Mouse (Mus musculus): Measurements from ENCODE around the gene Prss30.
"Not testable (repeated sequence)": the region's sequence is repeated elsewhere in the genome, so short reads cannot be mapped to it uniquely, and the experiment has no call there.

Prss30 gene

DNA sequence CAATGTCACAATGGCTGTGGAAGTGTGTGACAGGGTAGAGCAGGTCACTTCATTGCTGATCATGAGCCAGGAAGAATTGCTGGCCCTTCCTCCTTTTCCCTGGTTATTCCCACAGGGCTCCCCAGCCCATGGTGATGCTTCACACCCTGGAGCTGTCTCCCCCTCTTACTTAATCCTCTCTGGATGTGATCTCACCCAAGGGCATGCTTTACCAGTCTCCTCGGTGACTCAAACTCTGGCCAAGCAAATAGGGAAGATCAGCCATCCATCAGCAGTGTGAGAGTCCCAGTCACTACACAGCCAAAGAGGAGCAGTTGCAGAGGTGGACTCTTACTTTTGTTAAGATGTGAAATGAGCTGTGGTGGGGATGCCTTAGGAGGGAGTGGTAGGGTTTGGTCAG is 4.6 kb upstream of the Prss30 start:
- no peak for DNase-seq (ENCODE audit: low spot score)

DNA sequence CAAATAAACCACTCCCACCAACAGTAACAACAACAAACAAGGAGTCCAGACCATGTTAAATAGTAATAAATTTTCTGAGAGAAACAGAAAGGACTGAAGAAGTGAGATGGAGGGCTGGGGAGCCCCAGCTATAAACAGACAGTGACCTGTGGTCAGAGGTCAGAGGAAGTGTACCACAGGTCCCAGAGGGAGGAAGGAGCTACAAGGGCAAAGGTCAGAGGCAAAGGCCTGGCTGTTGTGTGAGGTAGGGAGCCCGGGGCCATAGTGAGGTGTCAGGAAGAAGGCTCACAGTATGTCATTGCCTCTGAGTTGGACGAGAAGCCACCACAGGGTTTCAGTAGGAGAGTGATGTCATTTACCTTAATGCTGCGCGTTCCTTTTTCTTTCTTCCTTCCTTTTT is 2.5 kb upstream of the Prss30 start:
- DNase-seq (ENCODE audit: low spot score): no peak

DNA sequence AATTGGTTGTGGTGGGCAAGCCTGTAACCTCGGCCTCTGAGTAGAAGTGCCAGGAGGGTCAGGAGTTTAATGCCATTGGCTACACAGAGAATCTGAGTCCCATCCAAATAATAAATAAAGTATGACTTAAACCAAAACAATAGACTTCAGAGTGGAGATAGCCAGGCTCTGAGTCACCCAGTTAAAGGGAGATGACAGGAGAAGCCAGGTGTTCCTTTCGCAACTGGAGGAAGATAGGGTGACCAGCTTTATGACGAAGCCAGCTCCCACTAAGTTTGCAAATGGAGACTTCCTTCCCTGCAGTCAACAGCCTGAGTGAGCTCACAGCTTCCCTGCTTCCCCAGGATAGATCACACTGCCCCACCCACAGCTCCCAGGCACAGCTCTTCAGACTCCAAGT is 895 bp downstream of the Prss30 start:
- no peak for DNase-seq (ENCODE audit: low spot score)

DNA sequence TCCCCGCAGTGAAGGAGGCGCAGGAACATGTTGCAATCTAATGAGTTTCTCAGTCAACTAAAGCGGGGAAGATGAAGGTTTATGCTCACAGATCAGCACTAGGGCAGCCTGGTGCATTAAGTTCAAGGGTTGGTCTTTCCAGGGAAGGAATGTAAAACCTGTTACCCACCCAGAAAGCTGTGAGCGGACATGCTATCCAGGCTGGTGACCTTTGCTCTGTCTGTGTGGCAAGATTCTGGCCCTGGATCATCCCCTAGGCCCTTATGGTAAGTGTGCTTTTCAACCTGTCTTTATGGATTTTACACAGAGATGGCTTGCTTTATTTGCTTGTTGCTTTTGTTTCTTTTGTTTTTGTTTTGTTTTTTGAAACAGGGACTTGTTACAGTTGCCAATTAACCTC is 3.7 kb downstream of the Prss30 start:
- DNase-seq (ENCODE audit: low spot score): no peak

DNA sequence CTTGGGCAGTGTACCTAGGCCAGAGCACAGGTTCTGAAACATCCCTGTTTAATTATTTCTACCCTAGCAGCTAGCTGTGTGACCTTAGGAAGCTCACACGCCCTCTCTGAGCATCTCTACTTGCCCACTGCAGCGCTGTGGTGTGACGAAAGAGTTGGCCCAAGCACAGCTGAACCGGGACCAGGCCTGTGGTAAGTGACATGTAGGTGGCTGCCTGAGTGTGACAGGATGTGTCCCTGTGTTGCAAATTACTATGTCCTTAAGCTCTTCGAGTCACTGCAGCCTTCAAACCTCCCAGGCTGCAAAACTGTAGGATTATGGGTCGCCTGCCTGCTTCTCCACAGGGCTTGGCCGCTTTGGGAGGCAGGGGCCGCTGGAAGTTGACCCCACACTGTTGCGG is 9.1 kb downstream of the Prss30 start:
- no peak for DNase-seq (ENCODE audit: low spot score)

DNA sequence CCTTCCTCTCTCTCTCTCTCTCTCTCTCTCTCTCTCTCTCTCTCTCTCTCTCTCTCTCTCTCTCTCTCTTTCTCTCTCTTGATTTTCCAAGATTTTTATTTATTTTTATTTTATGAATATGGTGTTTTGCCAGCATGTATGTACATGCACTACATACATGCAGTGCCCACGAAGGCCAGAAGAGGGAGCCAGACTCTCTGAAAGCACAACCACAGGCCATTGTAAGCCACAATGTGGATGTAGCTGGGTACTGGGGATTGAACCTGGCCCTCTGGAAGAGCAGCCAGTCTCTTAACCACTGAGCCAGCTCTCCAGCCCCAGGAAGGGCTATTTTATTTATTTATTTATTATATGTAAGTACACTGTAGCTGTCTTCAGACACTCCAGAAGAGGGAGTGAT is 11.1 kb downstream of the Prss30 start:
- peak; percentile 51 for DNase-seq (ENCODE audit: low spot score)

DNA sequence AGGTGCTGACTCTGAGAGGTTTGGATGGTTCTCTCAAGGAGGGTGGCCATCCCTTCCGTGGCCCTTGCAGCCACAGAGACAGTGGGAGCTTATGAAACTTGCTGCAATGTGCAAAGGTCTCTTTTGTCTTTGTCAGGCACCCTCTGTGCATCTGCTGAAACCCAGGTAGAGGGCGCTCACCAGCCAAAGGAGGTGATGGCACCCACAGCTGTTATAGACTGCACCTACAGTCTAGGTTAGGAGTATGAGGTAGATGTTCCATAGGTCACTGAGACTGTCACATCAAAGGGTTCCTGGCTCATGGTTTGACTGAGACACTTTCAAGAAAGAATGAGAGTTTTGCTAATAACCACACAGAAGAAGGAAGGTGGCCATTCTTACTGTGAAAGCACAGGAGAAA is 11.6 kb downstream of the Prss30 start:
- no peak for DNase-seq (ENCODE audit: low spot score)

DNA sequence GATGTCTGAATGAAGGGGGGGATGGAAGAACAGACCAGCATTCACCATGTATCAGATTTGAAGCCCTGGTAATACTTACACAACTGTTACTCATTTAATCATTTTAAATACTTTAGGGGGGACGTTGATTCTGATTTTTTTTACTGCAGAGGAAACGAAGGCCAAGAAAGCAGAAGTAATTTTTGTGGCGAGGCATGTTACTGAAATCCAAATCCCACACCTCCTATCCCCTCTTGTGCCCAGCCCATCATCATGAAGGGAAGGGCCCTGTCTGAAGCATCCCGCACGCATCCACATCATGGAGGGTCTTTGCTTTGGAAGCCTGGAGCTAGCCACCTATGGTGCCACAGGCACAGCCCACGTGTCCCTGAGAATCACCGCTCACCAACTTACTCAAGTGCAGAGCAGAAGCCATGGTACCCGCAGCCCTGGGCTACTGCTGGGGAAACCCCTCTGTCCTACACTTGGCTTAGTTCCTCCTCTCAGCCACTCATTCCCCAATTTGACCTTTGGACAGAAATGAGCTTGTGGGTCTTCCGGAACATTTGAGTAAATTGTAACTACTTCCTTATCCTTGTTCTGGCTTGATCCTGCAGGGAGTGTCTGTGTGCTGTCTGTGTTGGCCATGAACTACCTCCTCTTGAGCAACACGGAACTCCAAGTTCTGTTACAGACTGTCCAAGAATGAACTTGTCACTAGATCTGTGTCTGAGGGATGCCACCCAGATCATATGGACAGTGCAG is 13.5 kb downstream of the Prss30 start:
- no peak for DNase-seq (ENCODE audit: low spot score)

DNA sequence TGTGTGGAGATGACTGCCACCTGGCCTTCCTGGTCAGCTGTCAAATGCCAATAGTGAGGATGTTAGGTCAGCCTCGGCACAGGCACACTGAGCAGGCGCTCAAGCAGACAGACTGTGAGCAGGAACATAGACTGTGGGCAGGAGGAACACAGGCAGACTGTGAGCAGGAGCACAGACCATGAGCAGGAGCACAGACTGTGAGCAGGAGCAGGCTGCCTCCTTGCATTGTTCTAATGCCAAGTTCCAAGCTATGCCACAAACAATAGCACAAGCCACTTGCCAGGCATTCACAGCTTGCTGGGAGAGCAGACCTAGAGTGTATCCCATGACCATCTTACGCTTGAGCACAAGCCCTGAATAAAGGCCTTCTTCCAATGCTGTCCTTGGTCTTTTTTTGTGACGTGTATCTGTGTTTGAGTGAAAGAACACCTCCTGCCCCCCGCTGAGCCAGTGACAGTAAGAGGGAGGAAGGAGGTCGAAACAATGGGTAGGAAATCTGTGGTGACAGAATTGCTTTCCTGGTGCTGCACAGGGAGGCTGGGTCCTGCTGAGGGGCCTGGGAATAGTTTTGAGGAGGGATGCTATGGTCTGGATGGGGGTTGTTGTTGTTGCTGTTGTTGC is 14.5 kb downstream of the Prss30 start:
- no peak for DNase-seq (ENCODE audit: low spot score)

DNA sequence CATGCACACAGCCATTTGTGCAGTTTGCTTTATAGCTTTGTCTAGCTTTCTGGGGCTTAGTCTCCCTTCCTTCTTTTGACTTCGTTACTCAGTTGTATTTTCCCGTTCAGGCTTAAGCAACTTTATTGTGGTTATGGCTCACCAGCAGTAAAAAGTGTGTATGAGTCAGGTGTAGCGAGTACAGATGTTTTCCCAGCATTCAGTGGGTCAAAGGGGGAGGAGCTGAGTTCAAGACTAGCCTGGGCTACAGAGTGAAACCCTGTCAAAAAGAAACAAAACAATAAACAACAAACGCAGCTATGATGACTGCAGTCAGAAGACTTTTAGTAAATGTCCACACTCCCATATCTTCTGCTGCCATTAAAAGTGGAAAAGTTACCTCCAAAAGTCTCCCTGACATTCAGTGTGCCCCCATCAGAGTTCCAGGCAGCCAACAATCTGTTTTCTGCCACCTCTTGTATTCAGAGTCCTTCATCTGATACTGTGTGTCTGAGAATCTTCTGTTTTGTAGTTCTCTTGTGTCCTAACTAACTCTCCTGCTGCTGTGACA is 18.7 kb downstream of the Prss30 start:
- DNase-seq (ENCODE audit: low spot score): no peak

DNA sequence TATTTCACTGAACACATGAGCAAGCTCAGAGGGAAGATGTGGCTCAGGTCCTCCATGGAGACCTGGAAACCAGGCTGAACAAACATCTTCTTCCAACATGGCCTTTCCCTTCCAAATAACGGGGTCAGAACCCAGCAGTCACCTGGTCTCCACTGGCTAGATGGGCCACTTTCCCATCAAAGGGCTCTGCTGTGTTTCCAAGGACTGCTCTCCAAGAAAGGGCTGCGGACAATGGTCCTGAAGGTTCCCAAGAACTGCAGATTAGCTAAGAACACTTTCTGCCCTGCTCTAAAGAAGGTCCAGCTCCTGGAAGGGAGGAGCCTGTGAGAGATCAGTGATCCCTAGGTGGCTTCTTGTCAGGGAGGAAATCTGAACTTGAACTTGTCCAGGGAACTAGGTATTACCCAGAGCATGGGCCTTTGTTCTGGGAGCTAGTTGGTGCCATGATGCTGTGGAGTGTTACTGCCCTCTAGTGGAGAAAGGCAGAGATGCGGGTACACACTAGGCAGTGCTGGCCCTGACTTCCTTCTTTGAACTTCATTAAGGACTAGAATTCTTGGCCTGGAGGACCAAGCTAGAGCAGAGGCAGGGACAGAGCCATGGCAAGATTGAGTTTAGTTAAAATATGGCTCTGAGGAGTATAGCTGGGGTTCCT is 20.2 kb downstream of the Prss30 start:
- DNase-seq (ENCODE audit: low spot score): peak; percentile 36

DNA sequence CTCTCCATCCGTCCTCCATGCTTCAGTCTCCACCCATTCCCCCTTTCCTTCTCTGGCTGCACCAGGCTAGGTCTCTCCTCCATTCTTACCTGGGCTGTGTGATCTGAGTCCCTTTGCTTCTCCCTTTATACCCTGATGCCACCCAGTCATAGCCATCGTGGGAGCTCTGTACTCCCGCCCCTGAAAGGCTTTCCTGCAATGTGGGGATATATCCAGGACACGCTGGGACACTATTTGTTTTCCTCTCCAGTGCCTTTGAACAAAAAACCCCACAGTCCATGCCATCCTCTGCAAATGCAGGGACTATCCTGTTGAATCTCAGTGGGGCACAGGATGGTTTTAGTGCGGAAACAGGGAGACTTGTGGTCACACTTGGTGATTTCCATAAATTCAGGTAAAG is 25.2 kb downstream of the Prss30 start, which contains the start of gene Sbpl:
TSS of gene Sbpl (minus strand) at position 101 of the 400 bp plus-strand sequence.
- DNase-seq (ENCODE audit: low spot score): no peak

DNA sequence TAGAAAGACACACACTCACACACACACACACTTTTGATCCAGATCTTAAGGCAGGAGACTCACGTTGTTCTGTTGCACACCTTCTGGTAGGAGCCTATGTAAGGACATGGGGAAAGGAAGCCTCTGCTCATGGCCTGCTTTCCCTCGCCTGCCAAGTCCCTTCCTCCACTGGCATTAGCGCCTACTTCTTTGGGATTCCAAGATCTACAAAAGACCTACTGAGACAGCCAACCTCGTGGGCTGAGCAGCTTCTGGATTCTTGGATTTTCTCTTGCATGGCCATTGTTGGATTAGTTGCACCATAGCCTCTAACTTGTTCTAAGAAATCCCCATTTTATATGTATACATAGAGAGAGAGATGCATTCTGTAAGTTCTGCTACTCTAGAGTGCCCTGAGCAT is 29.5 kb downstream of the Prss30 start:
- DNase-seq (ENCODE audit: low spot score): not testable (repeated sequence)

DNA sequence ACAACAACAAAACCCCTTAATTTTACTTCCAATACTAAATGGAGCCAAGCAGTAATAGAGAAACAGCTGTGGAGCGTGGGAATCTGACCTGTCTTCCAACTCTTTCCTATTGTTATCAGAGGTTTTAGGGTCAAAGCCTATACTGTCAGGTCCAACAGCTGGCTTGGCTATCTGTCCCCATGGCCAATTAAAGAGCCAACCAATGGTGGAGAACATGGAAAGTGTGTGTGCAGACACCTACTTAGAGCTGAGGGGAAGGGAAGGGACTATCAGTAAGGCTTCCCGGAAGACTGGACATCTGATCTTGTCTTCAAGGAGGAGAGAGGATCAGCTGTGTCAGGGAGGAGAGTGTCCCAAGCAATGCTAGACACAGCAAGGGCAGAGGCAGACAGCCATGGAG is 31.3 kb downstream of the Prss30 start:
- no peak for DNase-seq (ENCODE audit: low spot score)

DNA sequence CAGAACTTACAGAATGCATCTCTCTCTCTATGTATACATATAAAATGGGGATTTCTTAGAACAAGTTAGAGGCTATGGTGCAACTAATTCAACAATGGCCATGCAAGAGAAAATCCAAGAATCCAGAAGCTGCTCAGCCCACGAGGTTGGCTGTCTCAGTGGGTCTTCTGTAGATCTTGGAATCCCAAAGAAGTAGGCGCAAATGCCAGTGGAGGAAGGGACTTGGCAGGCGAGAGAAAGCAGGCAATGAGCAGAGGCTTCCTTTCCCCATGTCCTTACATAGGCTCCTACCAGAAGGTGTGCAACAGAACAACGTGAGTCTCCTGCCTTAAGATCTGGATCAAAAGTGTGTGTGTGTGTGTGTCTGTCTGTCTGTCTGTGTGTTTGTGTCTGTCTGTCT is 32.9 kb downstream of the Prss30 start:
- DNase-seq (ENCODE audit: low spot score): not testable (repeated sequence)

DNA sequence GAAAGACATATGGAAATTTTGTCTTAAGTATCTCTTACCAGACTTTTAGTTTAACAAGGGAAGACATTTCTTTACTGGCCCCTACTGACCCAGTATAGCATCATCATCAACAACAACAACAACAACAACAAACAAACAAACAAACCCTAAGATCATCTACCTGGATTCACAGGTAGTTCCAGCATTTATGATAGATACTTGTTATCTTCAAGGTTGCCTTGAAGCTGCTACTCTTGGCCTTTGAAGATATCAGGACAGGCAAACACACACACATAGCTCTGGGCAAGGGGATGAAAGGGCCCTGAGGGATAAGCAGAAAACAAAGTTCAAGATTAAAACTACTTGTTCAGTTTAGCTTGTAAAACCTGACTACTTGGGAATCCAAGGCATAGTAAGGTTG is 39.0 kb downstream of the Prss30 start, which contains the start of gene Sbp:
TSS of gene Sbp (plus strand) at position 301 of the 400 bp plus-strand sequence.
- DNase-seq (ENCODE audit: low spot score): no peak

DNA sequence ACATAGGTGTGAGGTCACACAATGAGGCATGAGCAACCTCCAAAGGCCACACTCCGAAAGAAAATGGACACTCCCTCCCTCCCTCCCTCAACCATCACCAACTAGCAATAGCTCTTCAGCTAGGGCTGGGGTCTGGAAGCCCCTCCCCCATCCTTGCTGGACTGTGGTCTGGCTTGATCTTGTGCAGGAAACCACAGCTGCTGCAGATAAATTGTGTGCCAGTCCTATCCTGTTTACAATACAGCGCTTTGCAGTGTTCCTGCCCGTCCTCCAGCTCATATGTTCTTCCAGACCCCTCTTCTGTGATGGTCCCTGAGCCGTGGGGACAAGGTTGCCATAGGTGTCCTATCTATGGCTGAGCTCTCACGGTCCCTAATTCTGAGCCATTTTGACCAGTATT is 49.2 kb downstream of the Prss30 start:
- DNase-seq (ENCODE audit: low spot score): no peak

DNA sequence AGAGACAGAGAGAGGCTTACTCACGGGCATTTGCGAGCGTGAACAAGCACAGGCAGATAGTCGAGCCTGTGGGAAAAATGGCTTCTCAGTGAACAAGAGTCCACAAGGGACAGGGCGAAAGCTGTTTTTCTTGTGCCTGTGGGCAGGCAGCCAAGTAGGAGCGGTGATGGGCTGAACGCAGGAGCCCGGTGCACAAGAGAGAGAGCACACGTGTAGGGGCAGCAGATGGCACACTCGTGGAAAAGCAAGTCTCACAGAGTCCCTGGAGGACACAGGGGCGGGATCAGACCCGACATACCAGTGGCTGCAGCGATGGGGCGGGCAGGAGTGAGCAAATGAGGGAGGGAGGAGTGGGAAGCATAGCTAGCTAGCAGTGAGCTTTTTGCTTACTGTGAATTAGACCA is 55.3 kb downstream of the Prss30 start:
- DNase-seq (ENCODE audit: low spot score): peak; percentile 22

DNA sequence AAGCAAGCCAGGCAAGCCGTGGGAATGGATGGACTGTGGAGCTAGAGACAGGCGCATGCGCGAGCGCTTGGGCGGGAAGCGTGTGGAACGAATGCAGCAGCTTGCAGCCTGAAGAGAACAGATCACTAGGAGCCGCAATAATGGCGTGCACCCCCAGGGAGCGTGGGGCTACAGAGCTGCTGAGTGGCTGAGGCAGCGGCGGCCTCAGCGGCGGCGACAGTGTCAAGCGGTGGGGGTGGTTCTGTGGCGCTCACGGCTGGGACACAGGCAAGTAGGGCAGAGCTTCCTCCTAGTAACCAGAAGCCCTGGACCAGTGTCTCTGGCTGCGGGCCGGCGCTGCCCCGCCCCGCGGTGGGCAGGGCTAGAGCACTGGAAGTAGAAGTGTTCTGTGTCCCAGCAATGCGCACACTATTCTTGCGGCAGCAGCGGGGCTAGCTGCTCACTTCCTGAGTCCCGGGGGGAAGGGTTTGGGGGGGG is 55.8 kb downstream of the Prss30 start:
- DNase-seq (ENCODE audit: low spot score): peak; percentile 75

Measured in spleen, adult 12 weeks (tissue).